ENCODE assay signal across 14 mouse cellular contexts in the genomic region with DNA sequence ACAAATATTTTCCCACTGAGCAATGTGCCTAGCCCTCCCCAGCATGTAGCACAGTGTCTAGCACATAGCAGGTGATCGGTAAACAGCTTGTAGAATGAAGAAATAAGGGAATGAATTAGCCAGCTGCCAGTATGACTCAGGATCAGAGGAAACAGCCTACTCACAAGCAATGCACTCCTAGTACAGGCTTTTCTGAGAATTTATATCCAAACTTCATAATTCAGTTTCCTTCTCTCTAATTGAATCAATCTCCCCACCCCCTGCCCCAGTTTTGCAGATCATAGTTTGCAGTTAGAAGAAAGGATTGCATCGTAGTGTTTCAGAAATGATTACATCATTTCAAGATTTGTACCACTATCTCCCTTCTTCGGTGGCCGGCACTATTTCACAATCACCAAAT. TPM values are rescaled to one million over a fixed set of nuclear protein-coding genes. Genes with fewer than 3 reads are reported as not detected.
DNase-seq lines count a peak whose midpoint lies in the region; ATAC-seq and TF ChIP-seq lines count a peak whose summit lies in the region.
"Had no signal": no experiment of that assay in that cellular context is flagged by ENCODE, and none has a peak within 500 bp of the region (broad histone marks: within the 10 kb centered on the region; RNA-seq: fewer than 3 reads in every experiment).

No protein-coding gene starts in this region.

- H3K36me3 ChIP-seq in intestine, embryonic 16.5 days (ENCODE audit: control insufficient read depth, insufficient read depth, low read length), result no peaks in the 10 kb centered on the region
- H3K36me3 ChIP-seq: forebrain, embryonic 12.5 days; heart, embryonic 10.5 days; kidney, embryonic 15.5 days had no signal

- peaks cover 2% of the 10 kb centered on the region; the same call in 1 of the 2 replicates for H3K4me1 ChIP-seq in intestine, embryonic 16.5 days (ENCODE audit: control insufficient read depth, insufficient read depth, low read length)
- H3K4me1 ChIP-seq: forebrain, embryonic 12.5 days; heart, embryonic 10.5 days had no signal

- no peak overlapping the region for H3K27ac ChIP-seq in layer of hippocampus, adult 2 months
- no peak overlapping the region for H3K27ac ChIP-seq in intestine, embryonic 16.5 days (ENCODE audit: low read length)
- H3K27ac ChIP-seq: forebrain, embryonic 12.5 days; heart, embryonic 10.5 days; kidney, embryonic 15.5 days; liver, embryonic 14.5 days had no signal

- no peak overlapping the region for H3K9ac ChIP-seq in intestine, embryonic 16.5 days (ENCODE audit: low read depth, low read length)
- H3K9ac ChIP-seq: forebrain, embryonic 12.5 days; kidney, embryonic 15.5 days; liver, embryonic 14.5 days had no signal

- no peaks in the 10 kb centered on the region for H3K9me3 ChIP-seq in intestine, embryonic 16.5 days (ENCODE audit: control insufficient read depth, low read length)
- H3K9me3 ChIP-seq: forebrain, embryonic 12.5 days; heart, embryonic 10.5 days; kidney, embryonic 15.5 days had no signal

- ATAC-seq in intestine, embryonic 16.5 days, result no peak

- H3K27me3 ChIP-seq in intestine, embryonic 16.5 days (replicated peaks; ENCODE audit: control insufficient read depth, insufficient read depth, low read length), result no peaks in the 10 kb centered on the region
- H3K27me3 ChIP-seq: forebrain, embryonic 12.5 days; kidney, embryonic 15.5 days had no signal

- 71% methylated on average over 4 of the region's 4 CpGs for WGBS in intestine, embryonic 16.5 days

- H3K4me3 ChIP-seq in layer of hippocampus, adult 2 months, result no peak overlapping the region
- no peak overlapping the region for H3K4me3 ChIP-seq in intestine, embryonic 16.5 days (ENCODE audit: low read length)
- H3K4me3 ChIP-seq: forebrain, embryonic 12.5 days; heart, embryonic 10.5 days; kidney, embryonic 15.5 days had no signal

- TF ChIP-seq CTCF in layer of hippocampus, adult 2 months (conservative IDR thresholded peaks at IDR 0.05), result no peak

- peak; percentile 14 to 62 for DNase-seq in layer of hippocampus, adult 2 months (ENCODE audit: low spot score in 2 of 2)
- no peak for DNase-seq in layer of hippocampus, adult 9-10 months (ENCODE audit: low spot score)
- DNase-seq in right cerebral cortex, adult 18-20 months, result peak; percentile 15
- DNase-seq in right cerebral cortex, postnatal 14 days, result no peak
- peak; percentile 63 for DNase-seq in brain, adult 2 months (ENCODE audit: low read depth, low spot score)
- DNase-seq in yolk sac, embryonic 10.5 days (ENCODE audit: low spot score), result peak; percentile 16
- DNase-seq: cerebellum, adult 8-10 months; gastrocnemius, postnatal 10 days; thymus, postnatal 25 days had no signal

- no peak overlapping the region for H3K4me2 ChIP-seq in intestine, embryonic 16.5 days (ENCODE audit: low read depth, low read length)
- H3K4me2 ChIP-seq: forebrain, embryonic 12.5 days; kidney, embryonic 15.5 days had no signal

RNA-seq across cellular contexts. Expression of a gene that starts 26.4 kb away (rescaled TPM):
- 1 to 10 TPM; 8.9 to 9.8 TPM for total RNA-seq in layer of hippocampus, adult 2 months (2021)
- 55.5 and 73.7 TPM in 2 replicates for polyA plus RNA-seq in intestine, embryonic 16.5 days (2015; fragmentation: Nextera tagmentation; extraction: Ambion mirVana)

Comparison
In these comparisons a context has a peak if more than half of its experiments do, and no peak if none do; other contexts are left out.
1. DNase-seq: peak in layer of hippocampus, adult 2 months (2 of 2), right cerebral cortex, adult 18-20 months (single experiment), brain, adult 2 months (single experiment) and yolk sac, embryonic 10.5 days (single experiment); none in layer of hippocampus, adult 9-10 months (single experiment) and right cerebral cortex, postnatal 14 days (single experiment).